Comparison of ENCODE assay signal across 8 mouse cellular contexts in the genomic region with DNA sequence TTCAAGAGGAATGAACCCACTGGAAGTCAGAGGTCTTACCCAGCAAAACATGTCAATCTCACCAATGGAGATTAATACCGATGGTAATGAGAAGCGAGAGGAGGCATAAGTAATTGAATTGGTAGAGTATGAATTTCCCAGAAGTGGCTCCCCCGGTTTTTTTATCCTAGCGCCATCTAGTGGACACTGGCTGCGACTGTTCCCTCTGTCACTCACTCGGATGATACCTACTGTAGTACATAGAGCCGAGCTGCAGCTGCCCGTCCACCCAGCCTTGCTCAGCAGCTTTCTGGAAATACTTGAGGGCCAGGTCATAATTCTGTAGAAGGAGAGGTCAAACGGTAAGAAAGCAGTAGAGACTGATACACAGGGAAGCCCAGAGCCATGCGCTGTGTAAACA. TPM values are rescaled to one million over a fixed set of nuclear protein-coding genes. Genes with fewer than 3 reads are reported as not detected.
DNase-seq lines count a peak whose midpoint lies in the region; ATAC-seq and TF ChIP-seq lines count a peak whose summit lies in the region.

No protein-coding gene starts in this region.

- H3K9ac ChIP-seq in forebrain, embryonic 15.5 days (replicated peaks): no peak overlapping the region
- H3K9ac ChIP-seq in intestine, embryonic 15.5 days: no peak overlapping the region
- H3K9ac ChIP-seq in midbrain, embryonic 11.5 days (ENCODE audit: low read length): no peak overlapping the region

- H3K9me3 ChIP-seq in forebrain, embryonic 15.5 days: no peaks in the 10 kb centered on the region
- H3K9me3 ChIP-seq in intestine, embryonic 15.5 days: no peaks in the 10 kb centered on the region
- H3K9me3 ChIP-seq in midbrain, embryonic 11.5 days (ENCODE audit: control insufficient read depth, low read length): no peaks in the 10 kb centered on the region

- no peaks in the 10 kb centered on the region for H3K27me3 ChIP-seq in forebrain, embryonic 15.5 days
- H3K27me3 ChIP-seq in intestine, embryonic 15.5 days (replicated peaks): no peaks in the 10 kb centered on the region
- H3K27me3 ChIP-seq in midbrain, embryonic 11.5 days (ENCODE audit: control insufficient read depth, insufficient read depth, low read length): no peaks in the 10 kb centered on the region
- H3K27me3 ChIP-seq in small intestine, adult 2 months (ENCODE audit: control insufficient read depth, insufficient read depth, low read length): no peaks in the 10 kb centered on the region

- H3K4me2 ChIP-seq in forebrain, embryonic 15.5 days (replicated peaks): no peak overlapping the region
- H3K4me2 ChIP-seq in intestine, embryonic 15.5 days (replicated peaks): no peak overlapping the region
- H3K4me2 ChIP-seq in midbrain, embryonic 11.5 days: no peak overlapping the region

- ATAC-seq in cerebellum, adult (ENCODE audit: insufficient number of reproducible peaks, low FRiP score, low TSS enrichment): peak; percentile 70; the same call in 1 of the 2 replicates
- peak; percentile 80 for ATAC-seq in forebrain, embryonic 15.5 days (replicated peaks)
- peak; percentile 72 for ATAC-seq in intestine, embryonic 15.5 days
- ATAC-seq in midbrain, embryonic 11.5 days (ENCODE audit: low FRiP score): peak; percentile 86

- TF ChIP-seq POLR2A in small intestine, adult 2 months (IDR thresholded peaks at IDR 0.05; ENCODE audit: low read depth, low read length): no peak

- DNase-seq in gastrocnemius, adult 18-20 months (ENCODE audit: low spot score): peak; percentile 61
- no peak for DNase-seq in gastrocnemius, postnatal 25 days
- peak; percentile 55 to 65 for DNase-seq in left cerebral cortex, postnatal 25 days (ENCODE audit: low spot score in 2 of 2)
- peak; percentile 91 for DNase-seq in midbrain, embryonic 11.5 days (ENCODE audit: low spot score, missing footprints)

- peaks cover 82% of the 10 kb centered on the region for H3K36me3 ChIP-seq in forebrain, embryonic 15.5 days
- peaks cover 39% of the 10 kb centered on the region for H3K36me3 ChIP-seq in intestine, embryonic 15.5 days
- H3K36me3 ChIP-seq in midbrain, embryonic 11.5 days (ENCODE audit: control insufficient read depth, insufficient read depth, low read length): peaks cover 14% of the 10 kb centered on the region
- H3K36me3 ChIP-seq in small intestine, adult 2 months (ENCODE audit: control insufficient read depth, insufficient read depth, low read length): peaks cover 75% of the 10 kb centered on the region

- no peak overlapping the region for H3K4me3 ChIP-seq in forebrain, embryonic 15.5 days
- no peak overlapping the region for H3K4me3 ChIP-seq in intestine, embryonic 15.5 days (replicated peaks)
- no peak overlapping the region for H3K4me3 ChIP-seq in midbrain, embryonic 11.5 days (ENCODE audit: low read depth, low read length)
- H3K4me3 ChIP-seq in small intestine, adult 2 months (ENCODE audit: low read depth, low read length): no peak overlapping the region

- H3K4me1 ChIP-seq in forebrain, embryonic 15.5 days: no peaks in the 10 kb centered on the region
- no peaks in the 10 kb centered on the region for H3K4me1 ChIP-seq in intestine, embryonic 15.5 days (replicated peaks)
- no peaks in the 10 kb centered on the region for H3K4me1 ChIP-seq in midbrain, embryonic 11.5 days (ENCODE audit: control insufficient read depth, insufficient read depth, low read length)
- no peaks in the 10 kb centered on the region for H3K4me1 ChIP-seq in small intestine, adult 2 months (ENCODE audit: control insufficient read depth, insufficient read depth, insufficient read length, low read length)

- H3K27ac ChIP-seq in forebrain, embryonic 15.5 days (replicated peaks): no peak overlapping the region
- H3K27ac ChIP-seq in intestine, embryonic 15.5 days: no peak overlapping the region
- no peak overlapping the region for H3K27ac ChIP-seq in midbrain, embryonic 11.5 days (ENCODE audit: low read depth, low read length)
- no peak overlapping the region for H3K27ac ChIP-seq in small intestine, adult 2 months (ENCODE audit: insufficient read depth, low read depth, low read length)

- peak; percentile 67; the same call in 1 of the 2 replicates for TF ChIP-seq CTCF in small intestine, adult 2 months (IDR thresholded peaks at IDR 0.05; ENCODE audit: extremely low read depth, insufficient read length, insufficient replicate concordance, low read depth, low read length)

- 21% methylated on average over 10 of the region's 10 CpGs for WGBS in forebrain, embryonic 15.5 days
- 37% methylated on average over 10 of the region's 10 CpGs for WGBS in intestine, embryonic 15.5 days
- 35% methylated on average over 10 of the region's 10 CpGs for WGBS in midbrain, embryonic 11.5 days
- WGBS in small intestine, adult 2 months: 26% methylated on average over 10 of the region's 10 CpGs

- intact Hi-C loops in left cerebral cortex, postnatal 25 days (cut with DNase I): no loop called here

RNA-seq across cellular contexts. Expression of gene Ston2, which starts 27.8 kb away (rescaled TPM):
- total RNA-seq in gastrocnemius, adult 18-20 months (2021): 10 to 100 TPM; 69.6 to 75.4 TPM
- 10 to 100 TPM; 37.9 to 46.2 TPM for total RNA-seq in gastrocnemius, postnatal 25 days (2021)
- 6.2 and 7.5 TPM in 2 replicates for polyA plus RNA-seq in forebrain, embryonic 15.5 days (2015; fragmentation: Nextera tagmentation; extraction: Ambion mirVana)
- polyA plus RNA-seq in intestine, embryonic 15.5 days (2015; fragmentation: Nextera tagmentation; extraction: Ambion mirVana): 6.5 and 7.4 TPM in 2 replicates
- 10 to 100 TPM; 14.7 to 20.0 TPM for total RNA-seq in left cerebral cortex, postnatal 25 days (2021)
- 7.2 and 8.4 TPM in 2 replicates for polyA plus RNA-seq in midbrain, embryonic 11.5 days (2014; fragmentation: Nextera tagmentation; extraction: Ambion mirVana)
- 5.9 and 13.1 TPM in 2 replicates for polyA plus RNA-seq in small intestine, adult 2 months (2012; rRNA removed)

RNA-seq across cellular contexts. Expression of gene Sel1l, which starts 33.0 kb away (rescaled TPM):
- 10 to 100 TPM; 46.1 to 46.4 TPM for total RNA-seq in gastrocnemius, adult 18-20 months (2021)
- 10 to 100 TPM; 38.8 to 40.7 TPM for total RNA-seq in gastrocnemius, postnatal 25 days (2021)
- polyA plus RNA-seq in forebrain, embryonic 15.5 days (2015; fragmentation: Nextera tagmentation; extraction: Ambion mirVana): 109 and 110 TPM in 2 replicates
- polyA plus RNA-seq in intestine, embryonic 15.5 days (2015; fragmentation: Nextera tagmentation; extraction: Ambion mirVana): 98.8 and 110 TPM in 2 replicates
- total RNA-seq in left cerebral cortex, postnatal 25 days (2021): 100 to 1,000 TPM; 162 to 163 TPM
- 73.9 and 82.8 TPM in 2 replicates for polyA plus RNA-seq in midbrain, embryonic 11.5 days (2014; fragmentation: Nextera tagmentation; extraction: Ambion mirVana)
- 90.0 and 114 TPM in 2 replicates for polyA plus RNA-seq in small intestine, adult 2 months (2012; rRNA removed)
